Mouse (Mus musculus): ENCODE data around the gene Tbc1d25. TPM values are rescaled to one million over a fixed set of nuclear protein-coding genes. Genes with fewer than 3 reads are reported as not detected.

Gene Tbc1d25
- total and polyA plus RNA-seq, 2 experiments from 2014 or later, result 6.5 to 12.2 TPM

GRCm38 (mm10) chrX:8175169-8175503, 845 bp downstream of the Tbc1d25 start:
- WGBS, result 12% methylated on average over 4 of the region's 4 CpGs
- peak overlapping the region; percentile 68 for H3K9ac ChIP-seq (replicated peaks; ENCODE audit: low read depth, low read length)
- H3K36me3 ChIP-seq (replicated peaks; ENCODE audit: control insufficient read depth, insufficient read depth, low read length), result 0 out of 2 replicates have a peak, but pooled peaks cover 7% of the 10 kb centered on the region
- TF ChIP-seq CTCF (IDR thresholded peaks at IDR 0.05; ENCODE audit: low read depth), result no peak
- TF ChIP-seq EP300 (IDR thresholded peaks at IDR 0.05; ENCODE audit: low read depth), result no peak
- H3K4me3 ChIP-seq (ENCODE audit: low read depth, low read length), result peak overlapping the region; percentile 79
- peak overlapping the region; percentile 68 for H3K4me2 ChIP-seq (ENCODE audit: low read depth, low read length)
- no peaks in the 10 kb centered on the region for H3K27me3 ChIP-seq (ENCODE audit: control insufficient read depth, insufficient read depth, low read length)
- H3K4me1 ChIP-seq (ENCODE audit: control insufficient read depth, insufficient read depth), result no peaks in the 10 kb centered on the region
- no peak for ATAC-seq (ENCODE audit: insufficient read depth, low read depth)
- H3K27ac ChIP-seq (ENCODE audit: low read depth), result 0 out of 2 replicates have a peak overlapping the region, but pooled peaks have one; percentile 76
- H3K9me3 ChIP-seq (replicated peaks; ENCODE audit: control insufficient read depth, low read length), result no peaks in the 10 kb centered on the region
- DNase-seq (ENCODE audit: low spot score), result no peak

GRCm38 (mm10) chrX:8167716-8168647, 8.0 kb downstream of the Tbc1d25 start:
- no peak overlapping the region for H3K4me2 ChIP-seq (ENCODE audit: low read depth, low read length)
- 0 out of 2 replicates have a peak, but pooled peaks cover 11% of the 10 kb centered on the region for H3K36me3 ChIP-seq (replicated peaks; ENCODE audit: control insufficient read depth, insufficient read depth, low read length)
- no peak overlapping the region for H3K4me3 ChIP-seq (ENCODE audit: low read depth, low read length)
- no peak overlapping the region for H3K9ac ChIP-seq (replicated peaks; ENCODE audit: low read depth, low read length)
- 85% methylated on average over 10 of the region's 10 CpGs for WGBS
- H3K4me1 ChIP-seq (ENCODE audit: control insufficient read depth, insufficient read depth), result no peaks in the 10 kb centered on the region
- ATAC-seq (ENCODE audit: insufficient read depth, low read depth) (no peak), DNase-seq (ENCODE audit: low spot score) (no peak)
- H3K9me3 ChIP-seq (replicated peaks; ENCODE audit: control insufficient read depth, low read length), result no peaks in the 10 kb centered on the region
- no peaks in the 10 kb centered on the region for H3K27me3 ChIP-seq (ENCODE audit: control insufficient read depth, insufficient read depth, low read length)
- H3K27ac ChIP-seq (ENCODE audit: low read depth), result no peak overlapping the region
- TF ChIP-seq EP300 (IDR thresholded peaks at IDR 0.05; ENCODE audit: low read depth) (no peak), CTCF (IDR thresholded peaks at IDR 0.05; ENCODE audit: low read depth) (no peak)

GRCm38 (mm10) chrX:8164471-8164870, 11.5 kb downstream of the Tbc1d25 start:
- no peaks in the 10 kb centered on the region for H3K4me1 ChIP-seq (ENCODE audit: control insufficient read depth, insufficient read depth)
- DNase-seq (ENCODE audit: low spot score) (no peak), ATAC-seq (ENCODE audit: insufficient read depth, low read depth) (no peak)
- no peak overlapping the region for H3K9ac ChIP-seq (replicated peaks; ENCODE audit: low read depth, low read length)
- no peak for TF ChIP-seq EP300 (IDR thresholded peaks at IDR 0.05; ENCODE audit: low read depth)
- no peak for TF ChIP-seq CTCF (IDR thresholded peaks at IDR 0.05; ENCODE audit: low read depth)
- no peaks in the 10 kb centered on the region for H3K27me3 ChIP-seq (ENCODE audit: control insufficient read depth, insufficient read depth, low read length)
- H3K36me3 ChIP-seq (replicated peaks; ENCODE audit: control insufficient read depth, insufficient read depth, low read length), result 0 out of 2 replicates have a peak, but pooled peaks cover under 1% of the 10 kb centered on the region
- H3K9me3 ChIP-seq (replicated peaks; ENCODE audit: control insufficient read depth, low read length), result no peaks in the 10 kb centered on the region
- no peak overlapping the region for H3K27ac ChIP-seq (ENCODE audit: low read depth)
- 75% methylated on average over 4 of the region's 4 CpGs for WGBS
- no peak overlapping the region for H3K4me2 ChIP-seq (ENCODE audit: low read depth, low read length)
- H3K4me3 ChIP-seq (ENCODE audit: low read depth, low read length), result no peak overlapping the region

GRCm38 (mm10) chrX:8163076-8163475, 12.9 kb downstream of the Tbc1d25 start:
- no peaks in the 10 kb centered on the region for H3K9me3 ChIP-seq (replicated peaks; ENCODE audit: control insufficient read depth, low read length)
- H3K4me1 ChIP-seq (ENCODE audit: control insufficient read depth, insufficient read depth), result no peaks in the 10 kb centered on the region
- H3K27me3 ChIP-seq (ENCODE audit: control insufficient read depth, insufficient read depth, low read length), result no peaks in the 10 kb centered on the region
- 67% methylated on average over 5 of the region's 5 CpGs for WGBS
- peak overlapping the region; percentile 61; the same call in 1 of the 2 replicates for H3K27ac ChIP-seq (ENCODE audit: low read depth)
- TF ChIP-seq CTCF (IDR thresholded peaks at IDR 0.05; ENCODE audit: low read depth), result no peak
- no peak for TF ChIP-seq EP300 (IDR thresholded peaks at IDR 0.05; ENCODE audit: low read depth)
- H3K36me3 ChIP-seq (replicated peaks; ENCODE audit: control insufficient read depth, insufficient read depth, low read length), result 0 out of 2 replicates have a peak, but pooled peaks cover 5% of the 10 kb centered on the region
- H3K4me2 ChIP-seq (ENCODE audit: low read depth, low read length), result no peak overlapping the region
- ATAC-seq (ENCODE audit: insufficient read depth, low read depth) (no peak), DNase-seq (ENCODE audit: low spot score) (peak; percentile 24)
- H3K9ac ChIP-seq (replicated peaks; ENCODE audit: low read depth, low read length), result no peak overlapping the region
- no peak overlapping the region for H3K4me3 ChIP-seq (ENCODE audit: low read depth, low read length)

DNA sequence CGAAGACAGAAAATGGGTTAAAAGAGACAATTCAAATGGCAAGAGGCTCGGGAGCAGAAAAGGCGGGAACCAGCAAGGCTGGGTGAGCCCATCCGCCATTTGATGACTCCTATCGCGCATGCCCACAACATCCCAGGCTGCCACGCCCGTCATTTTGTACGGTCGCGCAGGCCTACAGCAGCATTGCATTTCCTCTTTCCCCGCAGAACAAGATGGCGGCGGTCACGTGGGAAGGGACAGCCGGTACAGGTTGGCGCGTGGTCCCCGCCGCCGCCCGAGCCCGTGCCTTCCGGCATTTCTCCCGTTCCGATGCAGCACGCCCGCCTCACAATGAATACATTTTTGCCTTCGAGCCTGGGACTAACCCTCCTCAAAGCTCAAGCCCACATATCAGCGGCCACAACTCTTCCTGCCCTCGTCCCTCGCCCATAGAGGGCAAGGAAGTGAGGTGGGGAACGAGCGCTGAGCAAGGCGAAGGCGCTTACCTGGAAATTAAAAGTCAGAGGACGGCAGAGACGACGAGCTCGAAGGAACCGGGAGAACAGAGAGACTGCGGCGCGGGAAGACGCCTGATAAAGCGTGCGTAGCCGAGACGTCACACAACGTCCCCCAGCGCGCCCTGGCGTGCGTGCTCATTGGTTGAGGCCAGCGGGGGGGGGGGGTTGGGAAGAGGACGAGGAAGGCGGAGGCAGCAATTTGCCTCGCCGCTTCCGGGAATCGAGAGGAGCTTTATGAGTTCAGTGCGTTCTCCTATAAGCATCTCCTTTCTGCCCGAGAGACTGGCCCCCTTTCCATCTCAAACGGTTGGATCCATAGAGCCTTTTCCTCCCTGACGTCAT, 30.6 kb downstream of the Tbc1d25 start, which contains the start of gene Rbm3:
TSS of gene Rbm3 (minus strand) at position 728 of the 839 bp plus-strand sequence.
- H3K9me3 ChIP-seq (replicated peaks; ENCODE audit: control insufficient read depth, low read length), result no peaks in the 10 kb centered on the region
- peak within 1 kb of the TSS; percentile 67 for H3K4me2 ChIP-seq (ENCODE audit: low read depth, low read length)
- DNase-seq (ENCODE audit: low spot score), result peak; percentile 84
- peak within 1 kb of the TSS; percentile 97 for H3K27ac ChIP-seq (ENCODE audit: low read depth)
- H3K36me3 ChIP-seq (replicated peaks; ENCODE audit: control insufficient read depth, insufficient read depth, low read length), result peaks cover 24% of the 10 kb centered on the region
- WGBS, result 20% methylated on average over 56 of the region's 65 CpGs
- peak; percentile 95 for ATAC-seq (ENCODE audit: insufficient read depth, low read depth)
- no peak for TF ChIP-seq CTCF (IDR thresholded peaks at IDR 0.05; ENCODE audit: low read depth)
- TF ChIP-seq EP300 (IDR thresholded peaks at IDR 0.05; ENCODE audit: low read depth), result no peak
- no peaks in the 10 kb centered on the region for H3K27me3 ChIP-seq (ENCODE audit: control insufficient read depth, insufficient read depth, low read length)
- H3K9ac ChIP-seq (replicated peaks; ENCODE audit: low read depth, low read length), result peak within 1 kb of the TSS; percentile 66
- no peaks in the 10 kb centered on the region for H3K4me1 ChIP-seq (ENCODE audit: control insufficient read depth, insufficient read depth)
- H3K4me3 ChIP-seq (ENCODE audit: low read depth, low read length), result peak within 1 kb of the TSS; percentile 62

All from heart, postnatal 0 days (tissue).